Mouse (Mus musculus) liver, embryonic 14.5 days (tissue): ENCODE measurements around the gene Igf2bp3. TPM values are rescaled to one million over a fixed set of nuclear protein-coding genes. Genes with fewer than 3 reads are reported as not detected.
A peak's percentile ranks its signal among the peaks of the same experiment; 100 is the strongest.

Experiments
- ATAC-seq: fragments of 200-750 bp; cut with Nextera tagmentation; 2 replicates; pipeline ENCODE4 v1.8.0; 2017; ENCODE audit warnings: moderate number of reproducible peaks, mild to moderate bottlenecking, moderate library complexity; ENCODE audit not compliant: insufficient read depth
- DNase-seq, 3 experiments: peaks; one replicate each; pipeline ENCODE4 v3.0.0-alpha.2; 2012 to 2013; ENCODE audit warnings: low read depth in 3 of 3, low spot score in 3 of 3
- H3K27ac ChIP-seq: fragments of 300-500 bp; sonication (generic); 2 replicates; pipeline ENCODE4 v1.5.1; 2014; ENCODE audit warnings: moderate library complexity, mild to moderate bottlenecking, control low read depth, inconsistent platforms
- H3K27me3 ChIP-seq: fragments of 300-500 bp; sonication (generic); 2 replicates; pipeline ENCODE4 v1.6.1; 2014; ENCODE audit warnings: mild to moderate bottlenecking, low read length, moderate library complexity; ENCODE audit not compliant: control insufficient read depth, insufficient read depth
- H3K36me3 ChIP-seq: fragments of 300-500 bp; sonication (generic); replicated peaks from 2 replicates; pipeline ENCODE4 v1.6.1; 2014; ENCODE audit warnings: low read depth; ENCODE audit not compliant: control insufficient read depth, insufficient read depth
- H3K4me1 ChIP-seq, 2 experiments: fragments of 200-500 bp in 1 of 2; fragments of 300-500 bp in 1 of 2; sonication (generic) in 1 of 2; replicated peaks; 2 replicates each; pipeline ENCODE4 v1.6.1; 2012 to 2014; ENCODE audit warnings: antibody characterized with exemption in 1 of 2, inconsistent platforms in 1 of 2, low read length in 1 of 2; ENCODE audit not compliant: control insufficient read depth in 2 of 2, insufficient read depth in 2 of 2
- H3K4me2 ChIP-seq: fragments of 300-500 bp; sonication (generic); 2 replicates; pipeline ENCODE4 v1.6.1; 2014; ENCODE audit warnings: low read depth, mild to moderate bottlenecking, control low read depth, moderate library complexity
- H3K4me3 ChIP-seq, 2 experiments: fragments of 200-500 bp in 1 of 2; fragments of 300-500 bp in 1 of 2; sonication (generic) in 1 of 2; 2 replicates each; pipeline ENCODE4 v1.5.1; 2012 to 2014; ENCODE audit warnings: low read depth in 2 of 2, low read length in 2 of 2, mild to moderate bottlenecking in 2 of 2, control low read depth in 1 of 2, inconsistent platforms in 1 of 2, moderate library complexity in 1 of 2; ENCODE audit not compliant: insufficient read depth in 1 of 2
- H3K9ac ChIP-seq: fragments of 300-500 bp; sonication (generic); replicated peaks from 2 replicates; pipeline ENCODE4 v1.6.1; 2014; ENCODE audit warnings: mild to moderate bottlenecking, control low read depth, moderate library complexity
- H3K9me3 ChIP-seq: fragments of 300-500 bp; sonication (generic); 2 replicates; pipeline ENCODE4 v1.6.1; 2016; ENCODE audit warnings: low read length, mixed read lengths; ENCODE audit not compliant: control insufficient read depth
- CTCF ChIP-seq: IDR thresholded peaks from 2 replicates; pipeline ENCODE4 v1.5.1; 2016; ENCODE audit warnings: antibody characterized with exemption, low read depth, control low read depth
- EP300 ChIP-seq: IDR thresholded peaks from 2 replicates; pipeline ENCODE4 v1.6.1; 2016; ENCODE audit warnings: antibody characterized with exemption, low read depth
- WGBS: fragments of 180-500 bp; shearing (Covaris S2); extraction: QIAGEN DNeasy Blood & Tissue Kit; methylation state at CpG from one replicate; pipeline ENCODE4 v1.1.7; 2014; ENCODE audit not compliant: insufficient replicate concordance; 5-methylcytosine and 5-hydroxymethylcytosine counted together
- polyA plus RNA-seq, 2 experiments: library from polyadenylated mRNA; depleted of rRNA in 1 of 2; stranded (reverse) in 1 of 2; unstranded in 1 of 2; fragments of >200 nt; fragmentation: Nextera tagmentation in 1 of 2; extraction: Ambion mirVana in 1 of 2; gene quantifications; 2 replicates each; pipeline versions ENCODE4 v1.2.1 to v1.2.3; 2012 to 2014

Igf2bp3 gene
- polyA plus RNA-seq, 2 experiments: 7.6 to 14.0 TPM

DNA sequence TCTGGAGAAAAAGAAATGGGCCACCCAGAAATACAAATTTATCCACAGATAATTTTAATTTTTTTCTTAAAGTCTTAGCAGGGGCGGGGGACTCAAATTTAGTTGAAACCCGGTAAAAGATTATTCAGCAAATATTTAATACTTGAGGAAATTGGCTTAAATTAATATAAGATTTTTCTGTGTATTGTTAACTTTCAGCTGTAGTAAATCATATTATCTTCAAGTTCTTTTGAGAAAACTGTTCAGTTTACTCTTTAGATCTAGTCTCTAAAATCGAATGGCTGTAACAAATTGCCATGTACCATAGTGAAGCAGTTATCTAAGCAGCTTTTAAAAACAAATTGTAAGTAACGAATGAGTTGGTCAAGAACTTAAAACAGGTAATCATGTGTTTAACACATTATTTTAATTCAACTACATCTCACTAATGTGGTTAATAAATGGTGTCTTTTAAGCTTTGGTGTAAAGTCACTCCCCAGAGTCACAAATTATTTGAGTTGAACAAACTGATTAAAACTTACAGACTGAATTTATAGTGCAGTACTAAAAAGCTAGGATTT is 4.3 kb upstream of the Igf2bp3 start:
- Histone ChIP-seq H3K9ac (no peak overlapping the region), H3K4me2 (peak overlapping the region; percentile 77), H3K27me3 (no peaks in the 10 kb centered on the region), H3K36me3 (no peaks in the 10 kb centered on the region), H3K9me3 (no peaks in the 10 kb centered on the region), H3K4me3 (peak overlapping the region; percentile 16 to 62; a peak in 3 of 4 replicates), H3K4me1 (peaks cover 0 to 6% of the 10 kb centered on the region in 2 experiments; a peak in 1 of 4 replicates), H3K27ac (no peak overlapping the region)
- TF ChIP-seq EP300 (no peak), CTCF (no peak)
- DNase-seq (no peak), ATAC-seq (no peak)
- WGBS: 4% methylated on average over 4 of the region's 4 CpGs

- under 1% methylated on average over 31 of the region's 31 CpGs for WGBS
- H3K4me3 ChIP-seq: peak overlapping the region; percentile 62 to 72
- no peak for ATAC-seq
- H3K4me2 ChIP-seq: peak overlapping the region; percentile 77
- H3K36me3 ChIP-seq: no peaks in the 10 kb centered on the region
- no peak for TF ChIP-seq EP300
- TF ChIP-seq CTCF: no peak
- no peak for DNase-seq
- H3K27ac ChIP-seq: peak overlapping the region; percentile 75
- H3K9ac ChIP-seq: peak overlapping the region; percentile 84
- H3K9me3 ChIP-seq: no peaks in the 10 kb centered on the region
- no peaks in the 10 kb centered on the region for H3K27me3 ChIP-seq
- peaks cover 0 to 6% of the 10 kb centered on the region in 2 experiments; a peak in 3 of 4 replicates for H3K4me1 ChIP-seq
These were observed 3.6 kb upstream of the Igf2bp3 start for GRCm38 (mm10) chr6:49218275-49218802.

DNA sequence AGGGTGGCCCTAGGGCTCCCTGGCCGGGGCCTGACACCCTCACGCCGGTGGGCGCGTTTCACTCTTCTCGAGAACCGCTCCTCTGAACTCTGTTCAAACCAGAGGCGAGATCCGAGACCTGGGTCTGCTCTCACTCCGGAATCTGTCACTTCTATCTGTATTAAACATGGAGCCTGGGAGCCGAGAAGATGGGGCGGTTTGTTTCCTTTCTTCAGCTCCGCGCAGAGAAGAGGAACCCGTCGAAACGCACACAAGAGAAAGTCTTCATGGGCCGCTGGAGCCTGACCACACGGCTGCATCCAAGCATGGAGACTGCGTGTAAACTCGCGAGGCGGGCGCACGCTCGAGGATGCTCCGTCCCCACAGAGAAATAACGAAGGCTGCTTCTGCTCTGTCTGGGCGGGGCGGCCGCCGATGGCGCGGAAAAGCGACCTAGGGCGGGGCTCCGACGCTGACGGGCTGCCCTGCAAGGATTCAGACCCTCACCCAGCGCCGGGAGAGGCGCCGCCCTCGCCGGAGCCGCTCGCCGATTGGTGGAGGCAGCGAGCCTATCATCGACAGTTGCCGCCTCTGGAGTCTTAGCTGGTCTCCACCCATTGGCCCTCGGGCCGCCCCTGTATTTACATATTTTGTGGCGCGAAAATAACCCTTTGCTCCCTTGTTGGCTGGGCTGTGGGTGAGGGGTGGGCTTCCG is 3.0 kb upstream of the Igf2bp3 start:
- ATAC-seq: peak; percentile 86
- Histone ChIP-seq H3K4me2 (peak overlapping the region; percentile 78), H3K36me3 (no peaks in the 10 kb centered on the region), H3K9me3 (no peaks in the 10 kb centered on the region), H3K4me3 (peak overlapping the region; percentile 62 to 72), H3K27me3 (no peaks in the 10 kb centered on the region), H3K4me1 (peaks cover 3 to 12% of the 10 kb centered on the region in 2 experiments), H3K9ac (peak overlapping the region; percentile 84), H3K27ac (peak overlapping the region; percentile 83)
- WGBS: under 1% methylated on average over 56 of the region's 56 CpGs
- DNase-seq: peak; percentile 96 to 98 (median 97)
- TF ChIP-seq CTCF (no peak), EP300 (0 out of 2 replicates have a peak, but pooled peaks have one; percentile 23)

GRCm38 (mm10) chr6:49216811-49217542 is 2.2 kb upstream of the Igf2bp3 start:
- no peak for ATAC-seq

More at GRCm38 (mm10) chr6:49216811-49217542, 2.2 kb upstream of the Igf2bp3 start:
- Histone ChIP-seq H3K27me3 (no peaks in the 10 kb centered on the region), H3K4me1 (peaks cover 3 to 13% of the 10 kb centered on the region in 2 experiments), H3K9me3 (no peaks in the 10 kb centered on the region), H3K4me3 (peak overlapping the region; percentile 66 to 71), H3K36me3 (no peaks in the 10 kb centered on the region), H3K4me2 (peak overlapping the region; percentile 78), H3K9ac (peak overlapping the region; percentile 81), H3K27ac (peak overlapping the region; percentile 83)
- TF ChIP-seq CTCF (no peak), EP300 (no peak)
- no peak for DNase-seq
- WGBS: 1% methylated on average over 11 of the region's 11 CpGs
